Mouse (Mus musculus) heart, adult 2 months (tissue): ENCODE measurements around the gene Glyctk.

Source experiments
- CTCF ChIP-seq: fragments of 200-600 bp; IDR thresholded peaks from 2 replicates; pipeline ENCODE4 v1.8.1; 2022; ENCODE audit warnings: antibody characterized with exemption, mild to moderate bottlenecking, moderate library complexity
- EP300 ChIP-seq: fragments of 200-500 bp; IDR thresholded peaks from 2 replicates; pipeline ENCODE4 v1.6.1; 2011; ENCODE audit warnings: low read depth, low read length, control low read depth; ENCODE audit not compliant: insufficient read depth
- POLR2A ChIP-seq: fragments of 200-500 bp; IDR thresholded peaks from 2 replicates; pipeline ENCODE4 v1.6.1; 2011; ENCODE audit warnings: mild to moderate bottlenecking, low read depth, low read length, control low read depth; ENCODE audit not compliant: insufficient read depth

GRCm38 (mm10) chr9:106147851-106148431 lies 10.0 kb downstream of the Glyctk start:
- TF ChIP-seq CTCF (0 out of 2 replicates have a peak, but pooled peaks have one; percentile 3), EP300 (no peak), POLR2A (no peak)
